ENCODE assay signal across 23 mouse cellular contexts in genomic region chr11:97292731-97293130, GRCm38 (mm10). TPM values are rescaled to one million over a fixed set of nuclear protein-coding genes. Genes with fewer than 3 reads are reported as not detected.
DNase-seq lines count a peak whose midpoint lies in the region; ATAC-seq and TF ChIP-seq lines count a peak whose summit lies in the region.
"Had no signal": no experiment of that assay in that cellular context is flagged by ENCODE, and none has a peak within 500 bp of the region (broad histone marks: within the 10 kb centered on the region; RNA-seq: fewer than 3 reads in every experiment).

No protein-coding gene starts in this region.

- no peaks in the 10 kb centered on the region for H3K79me2 ChIP-seq in CH12.LX (replicated peaks; ENCODE audit: control insufficient read depth, extremely low read depth, insufficient read depth, poor library complexity, severe bottlenecking)

- TF ChIP-seq RAD21 in CH12.LX (IDR thresholded peaks at IDR 0.05; ENCODE audit: low read depth, low read length): no peak

- WGBS in hindbrain, embryonic 12.5 days: 94% methylated on average over 1 of the region's 1 CpGs

- TF ChIP-seq EP300 in CH12.LX (IDR thresholded peaks at IDR 0.05; ENCODE audit: low read length): no peak
- no peak for TF ChIP-seq EP300 in ES-Bruce4 (IDR thresholded peaks at IDR 0.05; ENCODE audit: insufficient read depth, low read depth, low read length)

- H3K27me3 ChIP-seq in CH12.LX (replicated peaks) (no peaks in the 10 kb centered on the region), ES-Bruce4 (ENCODE audit: control insufficient read depth, insufficient read depth, low read length, poor library complexity, severe bottlenecking) (no peaks in the 10 kb centered on the region)
- H3K27me3 ChIP-seq in hindbrain, embryonic 12.5 days: no peaks in the 10 kb centered on the region
- H3K27me3 ChIP-seq: embryonic facial prominence, embryonic 12.5 days; forebrain, embryonic 13.5 days; forebrain, embryonic 15.5 days had no signal

- in situ Hi-C loops in CH12.LX (cut with MboI; ENCODE audit: low pct_ligation_motif_present, low pct_unique_long_range_greater_than_20kb, low sequenced_read_pairs): no loop called here
- in situ Hi-C loops in ES-E14 (cut with MboI; ENCODE audit: low sequenced_read_pairs in 2 of 2, unreplicated experiment in 2 of 2): no loop called here

- ATAC-seq in hindbrain, embryonic 12.5 days (ENCODE audit: low FRiP score): no peak
- ATAC-seq in CD4-positive, CD25-positive, alpha-beta regulatory T cell, adult 4 months: no peak
- ATAC-seq: forebrain, embryonic 13.5 days; forebrain, embryonic 15.5 days; forebrain, postnatal 0 days had no signal

- H3K4me2 ChIP-seq in CH12.LX (ENCODE audit: insufficient read depth, low read depth, poor library complexity, severe bottlenecking): no peak overlapping the region
- no peak overlapping the region for H3K4me2 ChIP-seq in hindbrain, embryonic 12.5 days (replicated peaks)
- H3K4me2 ChIP-seq: embryonic facial prominence, embryonic 12.5 days; forebrain, embryonic 13.5 days; forebrain, embryonic 15.5 days had no signal

- TF ChIP-seq CTCF in CH12.LX (conservative IDR thresholded peaks at IDR 0.05 in 1 of 2, IDR thresholded peaks at IDR 0.05 in 1 of 2; ENCODE audit: low read depth in 2 of 2, low read length in 2 of 2): no peak
- no peak for TF ChIP-seq CTCF in ES-Bruce4 (IDR thresholded peaks at IDR 0.05; ENCODE audit: low read depth, low read length)

- H3K4me1 ChIP-seq in CH12.LX (ENCODE audit: control insufficient read depth in 1 of 2, insufficient read depth in 2 of 2) (no peaks in the 10 kb centered on the region; a peak in 2 of 4 replicates), ES-Bruce4 (ENCODE audit: control insufficient read depth, insufficient read depth, low read length) (peaks cover 5% of the 10 kb centered on the region), ES-E14 (ENCODE audit: control insufficient read depth in 2 of 2, insufficient read depth in 2 of 2, low read length in 2 of 2, poor library complexity in 1 of 2) (peaks cover 10 to 15% of the 10 kb centered on the region in 2 experiments)
- H3K4me1 ChIP-seq in hindbrain, embryonic 12.5 days: peaks cover 7% of the 10 kb centered on the region; the same call in 1 of the 2 replicates
- H3K4me1 ChIP-seq: forebrain, embryonic 15.5 days had no signal

- H3K9me3 ChIP-seq in CH12.LX (replicated peaks; ENCODE audit: low read length) (peaks cover 5% of the 10 kb centered on the region), ES-Bruce4 (replicated peaks; ENCODE audit: control insufficient read depth, insufficient read depth, low read length, poor library complexity, severe bottlenecking) (no peaks in the 10 kb centered on the region; the same call in 1 of the 2 replicates), ES-E14 (ENCODE audit: control insufficient read depth, insufficient read depth, low read depth, low read length) (no peaks in the 10 kb centered on the region)
- H3K9me3 ChIP-seq in hindbrain, embryonic 12.5 days (replicated peaks): no peaks in the 10 kb centered on the region
- H3K9me3 ChIP-seq: embryonic facial prominence, embryonic 10.5 days; embryonic facial prominence, embryonic 12.5 days; forebrain, embryonic 13.5 days; forebrain, embryonic 15.5 days had no signal

- H3K36me3 ChIP-seq in CH12.LX (replicated peaks in 1 of 2; ENCODE audit: control insufficient read depth in 1 of 2, insufficient read depth in 1 of 2, low read length in 1 of 2) (no peaks in the 10 kb centered on the region), ES-Bruce4 (ENCODE audit: control insufficient read depth, insufficient read depth, low read length, poor library complexity, severe bottlenecking) (no peaks in the 10 kb centered on the region), ES-E14 (ENCODE audit: control insufficient read depth, insufficient read depth, low read length, poor library complexity, severe bottlenecking) (no peaks in the 10 kb centered on the region)
- H3K36me3 ChIP-seq in hindbrain, embryonic 12.5 days: no peaks in the 10 kb centered on the region
- H3K36me3 ChIP-seq: embryonic facial prominence, embryonic 10.5 days; embryonic facial prominence, embryonic 12.5 days; forebrain, embryonic 15.5 days; G1E had no signal

- dilution Hi-C loops in CH12.LX (cut with MboI; ENCODE audit: extremely low pct_ligation_motif_present, extremely low pct_unique_long_range_greater_than_20kb, low sequenced_read_pairs): no loop called here

- no peak for DNase-seq in CH12.LX (ENCODE audit: extremely low read depth)
- no peak for DNase-seq in ES-E14 (ENCODE audit: low read depth, low spot score)
- peak; percentile 91 for DNase-seq in R1 (ENCODE audit: low read depth, low spot score)
- DNase-seq in urinary bladder, adult 18-20 months (ENCODE audit: low spot score in 2 of 2): no peak
- no peak for DNase-seq in layer of hippocampus, adult 18-20 months (ENCODE audit: low spot score in 2 of 2)
- DNase-seq: adrenal gland, adult 2 months; adrenal gland, postnatal 10 days; adrenal gland, postnatal 25 days; B cell, adult 2 months; cerebellum, adult 11 months; cerebellum, adult 18-20 months; cerebellum, adult 9-10 months; cerebellum, postnatal 10 days; cerebellum, postnatal 25 days; forebrain, postnatal 0 days had no signal

- no peak for TF ChIP-seq POLR2A in CH12.LX (IDR thresholded peaks at IDR 0.05; ENCODE audit: low read depth, low read length)
- TF ChIP-seq POLR2A in ES-Bruce4 (IDR thresholded peaks at IDR 0.05; ENCODE audit: insufficient read depth, low read length): no peak

- H3K27ac ChIP-seq in CH12.LX (ENCODE audit: insufficient read depth, low read depth) (no peak overlapping the region), ES-Bruce4 (ENCODE audit: insufficient read depth, low read length) (peak overlapping the region; percentile 77), ES-E14 (ENCODE audit: insufficient read depth, low read depth, low read length, poor library complexity, severe bottlenecking) (peak overlapping the region; percentile 67)
- no peak overlapping the region for H3K27ac ChIP-seq in hindbrain, embryonic 12.5 days
- H3K27ac ChIP-seq: embryonic facial prominence, embryonic 10.5 days; embryonic facial prominence, embryonic 12.5 days; forebrain, embryonic 13.5 days; forebrain, embryonic 15.5 days had no signal

- H3K9ac ChIP-seq in CH12.LX (ENCODE audit: insufficient read depth, low read depth) (no peak overlapping the region), ES-Bruce4 (ENCODE audit: low read depth, poor library complexity, severe bottlenecking) (no peak overlapping the region), ES-E14 (ENCODE audit: insufficient read depth, low read depth, low read length, poor library complexity, severe bottlenecking) (no peak overlapping the region)
- no peak overlapping the region for H3K9ac ChIP-seq in hindbrain, embryonic 12.5 days
- H3K9ac ChIP-seq: embryonic facial prominence, embryonic 12.5 days; forebrain, embryonic 13.5 days; forebrain, embryonic 15.5 days; forebrain, postnatal 0 days had no signal

- H3K4me3 ChIP-seq in CH12.LX (replicated peaks in 1 of 3; ENCODE audit: low read depth in 2 of 3, low read length in 2 of 3, poor library complexity in 1 of 3) (no peak overlapping the region), ES-Bruce4 (ENCODE audit: low read depth, low read length) (no peak overlapping the region), ES-E14 (ENCODE audit: insufficient read depth in 1 of 2, low read depth in 1 of 2, low read length in 2 of 2, poor library complexity in 1 of 2, severe bottlenecking in 1 of 2) (no peak overlapping the region)
- H3K4me3 ChIP-seq in hindbrain, embryonic 12.5 days: no peak overlapping the region
- H3K4me3 ChIP-seq: embryonic facial prominence, embryonic 10.5 days; embryonic facial prominence, embryonic 12.5 days; forebrain, embryonic 13.5 days; forebrain, embryonic 15.5 days had no signal

TF ChIP-seq in CH12.LX, 34 proteins besides CTCF, POLR2A, EP300 and RAD21 (continues in another document):
- no peak for TF ChIP-seq CHD1 (IDR thresholded peaks at IDR 0.05; ENCODE audit: low read depth, low read length)
- no peak for TF ChIP-seq SMC3 (IDR thresholded peaks at IDR 0.05; ENCODE audit: low read depth, low read length)
- no peak for TF ChIP-seq MAFK (IDR thresholded peaks at IDR 0.05; ENCODE audit: insufficient replicate concordance, low read length)

TF ChIP-seq in ES-E14, 5 proteins besides CTCF, POLR2A, EP300 and RAD21:
- TF ChIP-seq ZNF384 (IDR thresholded peaks at IDR 0.05; ENCODE audit: low read depth, low read length) (peak; percentile 92), MAFK (IDR thresholded peaks at IDR 0.05; ENCODE audit: insufficient read depth, low read depth, low read length) (0 out of 2 replicates have a peak, but pooled peaks have one; percentile 2), HCFC1 (IDR thresholded peaks at IDR 0.05; ENCODE audit: borderline replicate concordance, insufficient read depth, low read length) (no peak)

RNA-seq across cellular contexts. Expression of gene Npepps, which starts 12.3 kb away (rescaled TPM):
- total RNA-seq in CH12.LX (2012; rRNA removed) (37.6 and 42.5 TPM in 2 replicates), CH12.LX (2014; rRNA removed) (29.8 and 33.8 TPM in 2 replicates), ES-E14 (2012; rRNA removed) (86.1 and 107 TPM in 2 replicates)
- polyA plus RNA-seq in CH12.LX (2012; ENCODE audit: insufficient read length, low read depth) (50.8 and 56.3 TPM in 2 replicates), ES-Bruce4 (2011; ENCODE audit: insufficient read depth, insufficient read length, low read depth, missing spikeins) (213 and 223 TPM in 2 replicates)
- 119 and 133 TPM in 2 replicates for polyA plus RNA-seq in hindbrain, embryonic 12.5 days (2016; fragmentation: Nextera tagmentation; extraction: Ambion mirVana)
- total RNA-seq in layer of hippocampus, adult 18-20 months (2021): 100 to 1,000 TPM; 135 to 145 TPM
- polyA plus RNA-seq in CD4-positive, CD25-positive, alpha-beta regulatory T cell, adult 4 months (2017; shearing (Covaris generic)): 10 to 100 TPM; 34.4 to 41.1 TPM

RNA-seq across cellular contexts. Expression of gene Mrpl45, which starts 22.8 kb away (rescaled TPM):
- total RNA-seq in CH12.LX (2012; rRNA removed) (101 and 106 TPM in 2 replicates), CH12.LX (2014; rRNA removed) (153 and 158 TPM in 2 replicates), ES-E14 (2012; rRNA removed) (53.8 and 76.8 TPM in 2 replicates)
- polyA plus RNA-seq in CH12.LX (2012; ENCODE audit: insufficient read length, low read depth) (123 and 124 TPM in 2 replicates), ES-Bruce4 (2011; ENCODE audit: insufficient read depth, insufficient read length, low read depth, missing spikeins) (92.7 and 103 TPM in 2 replicates)
- polyA plus RNA-seq in hindbrain, embryonic 12.5 days (2016; fragmentation: Nextera tagmentation; extraction: Ambion mirVana): 44.9 and 45.6 TPM in 2 replicates
- 10 to 100 TPM; 27.7 to 30.6 TPM for total RNA-seq in layer of hippocampus, adult 18-20 months (2021)
- 10 to 100 TPM; 38.8 to 42.3 TPM for polyA plus RNA-seq in CD4-positive, CD25-positive, alpha-beta regulatory T cell, adult 4 months (2017; shearing (Covaris generic))

RNA-seq across cellular contexts. Expression of gene Gpr179, which starts 59.1 kb away (rescaled TPM):
- 0.04 and 0.08 TPM in 2 replicates for total RNA-seq in CH12.LX (2012; rRNA removed)
- not detected in 2 replicates for total RNA-seq in CH12.LX (2014; rRNA removed)
- 0.03 and 0.05 TPM in 2 replicates for polyA plus RNA-seq in CH12.LX (2012; ENCODE audit: insufficient read length, low read depth)
- 0.14 and 0.24 TPM in 2 replicates for polyA plus RNA-seq in ES-Bruce4 (2011; ENCODE audit: insufficient read depth, insufficient read length, low read depth, missing spikeins)
- total RNA-seq in ES-E14 (2012; rRNA removed): 0.31 and 0.53 TPM in 2 replicates
- polyA plus RNA-seq in hindbrain, embryonic 12.5 days (2016; fragmentation: Nextera tagmentation; extraction: Ambion mirVana): 0.17 and 0.22 TPM in 2 replicates
- under 1 TPM; 0.13 to 0.40 TPM for total RNA-seq in layer of hippocampus, adult 18-20 months (2021)
- under 1 TPM; 0.16 to 0.30 TPM for polyA plus RNA-seq in CD4-positive, CD25-positive, alpha-beta regulatory T cell, adult 4 months (2017; shearing (Covaris generic))

Comparison
In these comparisons a context has a peak if more than half of its experiments do, and no peak if none do; other contexts are left out.
1. H3K27ac ChIP-seq: peak in ES-Bruce4 (single experiment) and ES-E14 (single experiment); none in CH12.LX (single experiment) and hindbrain, embryonic 12.5 days (single experiment).